Mouse (Mus musculus): Measurements from ENCODE around the gene Tmprss2.
"Not testable (repeated sequence)": the region's sequence is repeated elsewhere in the genome, so short reads cannot be mapped to it uniquely, and the experiment has no call there.

The Tmprss2 gene

DNA sequence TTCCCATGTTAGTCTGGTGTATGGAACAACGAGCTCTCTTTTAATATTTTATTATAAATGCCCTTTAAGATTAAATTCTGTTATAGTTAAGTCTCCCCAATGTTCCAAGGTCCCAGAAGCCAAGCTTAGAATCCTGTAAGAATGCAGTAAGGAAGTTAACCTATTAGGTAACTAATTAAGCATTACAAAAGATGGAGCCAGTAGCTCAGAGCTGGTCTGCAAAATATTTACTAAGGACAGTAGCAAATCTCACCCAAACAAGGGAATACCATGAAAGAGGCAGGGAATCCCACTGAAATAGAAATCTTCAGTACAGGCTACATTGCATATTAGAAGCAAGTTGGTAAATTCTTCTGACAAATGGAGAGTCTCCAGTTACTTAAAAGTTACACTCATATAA, 28.1 kb downstream of the Tmprss2 start:
- DNase-seq = not testable (repeated sequence)

DNA sequence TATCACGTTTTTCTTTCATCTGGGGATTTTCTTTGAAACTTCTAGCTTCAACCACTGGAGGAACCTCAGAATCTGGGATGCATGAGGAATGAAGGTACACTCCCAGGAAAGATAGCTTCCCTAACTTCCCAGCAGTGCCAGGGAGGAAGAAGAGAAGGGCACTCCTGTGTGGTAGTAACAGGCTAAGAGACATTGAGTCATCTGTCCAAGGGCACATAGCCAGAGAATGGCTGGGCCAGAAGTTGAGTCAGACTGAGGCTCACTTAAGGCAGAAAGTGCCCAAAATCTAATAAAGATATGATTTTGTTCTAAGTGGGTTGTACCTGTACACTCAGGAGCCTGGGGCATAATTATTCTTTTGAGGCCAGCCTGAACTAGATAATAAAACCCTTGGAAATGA, 41.6 kb downstream of the Tmprss2 start:
- no peak for DNase-seq

DNA sequence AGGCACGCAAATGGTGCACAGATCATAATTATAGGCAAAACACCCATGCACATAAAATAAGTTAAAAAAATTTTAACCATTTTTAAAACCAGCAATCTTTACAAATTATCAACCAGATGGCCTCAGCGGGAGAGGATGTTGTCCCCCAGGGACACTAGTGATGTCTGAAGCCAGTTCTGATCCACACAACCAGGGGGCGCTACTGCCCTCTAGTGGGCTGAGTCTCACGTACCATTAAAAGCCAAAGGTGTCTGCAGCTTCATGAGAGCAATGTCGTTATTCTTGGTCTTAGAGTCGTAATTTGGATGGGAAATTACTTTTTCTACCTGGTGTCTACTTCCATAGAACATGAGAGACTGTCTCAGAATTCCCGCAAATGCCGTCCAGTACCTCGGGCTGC, 42.3 kb downstream of the Tmprss2 start:
- DNase-seq = peak; percentile 30

DNA sequence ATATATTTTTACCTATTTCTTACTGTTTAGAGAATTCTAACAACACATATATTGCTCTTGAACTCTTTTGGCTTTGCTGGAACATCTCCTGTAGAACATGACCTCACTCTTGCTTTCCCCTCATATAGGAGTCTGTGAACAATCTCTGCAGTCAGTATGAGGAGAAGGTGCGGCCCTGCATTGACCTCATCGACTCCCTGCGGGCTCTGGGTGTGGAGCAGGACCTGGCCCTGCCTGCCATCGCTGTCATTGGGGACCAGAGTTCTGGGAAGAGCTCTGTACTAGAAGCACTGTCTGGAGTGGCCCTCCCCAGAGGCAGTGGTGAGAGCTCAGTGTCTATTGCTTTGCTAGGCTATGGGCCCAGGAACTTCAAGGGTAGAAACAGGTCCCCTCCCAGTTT, 66.7 kb downstream of the Tmprss2 start:
- no peak for DNase-seq

DNA sequence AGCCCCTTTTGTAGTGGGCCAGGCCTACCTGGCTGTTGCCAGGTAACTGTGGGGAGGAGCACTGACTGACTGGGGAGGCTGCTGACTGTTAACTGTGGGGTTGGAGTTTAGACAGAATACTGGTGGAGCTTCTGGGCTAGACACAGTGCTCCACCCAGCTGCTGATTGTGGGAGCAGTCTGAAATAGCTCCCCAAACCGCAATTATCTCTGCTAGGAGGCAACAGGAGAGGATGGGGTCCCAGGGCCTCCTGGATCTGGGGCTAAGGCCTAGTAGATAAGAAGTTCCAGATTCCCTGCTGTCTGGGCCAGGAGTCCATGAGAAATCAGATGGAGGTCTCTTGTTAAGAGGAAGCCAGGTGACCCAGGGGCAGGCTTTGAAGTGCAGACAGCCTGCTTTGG, 74.1 kb downstream of the Tmprss2 start:
- DNase-seq = no peak

DNA sequence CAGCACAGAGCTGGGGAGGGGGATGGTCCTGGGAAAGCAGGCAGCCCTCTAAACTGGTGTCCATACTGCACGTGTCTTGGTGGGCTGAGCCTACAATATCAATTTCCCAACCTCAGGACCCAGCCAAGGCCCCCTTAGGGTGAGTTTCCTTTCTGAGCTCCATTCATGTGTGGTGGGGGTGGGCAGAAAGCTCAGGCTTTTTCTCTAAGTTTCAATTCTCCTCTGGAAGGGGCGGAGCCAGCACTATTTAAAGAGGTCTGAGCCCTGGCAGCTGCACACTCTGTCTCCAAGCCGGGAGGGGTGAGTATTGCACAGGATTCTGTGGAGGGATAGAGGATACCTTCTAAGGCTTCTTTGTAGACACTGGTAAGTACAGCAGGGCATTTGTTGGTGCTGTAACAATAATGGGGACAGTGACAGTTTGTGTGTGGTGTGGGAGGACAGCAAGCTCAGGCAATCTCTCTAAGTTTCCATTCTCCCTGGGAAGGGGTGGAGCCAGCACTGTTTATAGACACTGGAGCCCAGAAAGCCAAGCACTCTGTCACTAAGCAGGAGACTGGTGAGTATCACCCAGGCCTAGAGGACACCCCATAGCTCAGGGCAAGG, 75.1 kb downstream of the Tmprss2 start:
- peak; percentile 44 for DNase-seq

DNA sequence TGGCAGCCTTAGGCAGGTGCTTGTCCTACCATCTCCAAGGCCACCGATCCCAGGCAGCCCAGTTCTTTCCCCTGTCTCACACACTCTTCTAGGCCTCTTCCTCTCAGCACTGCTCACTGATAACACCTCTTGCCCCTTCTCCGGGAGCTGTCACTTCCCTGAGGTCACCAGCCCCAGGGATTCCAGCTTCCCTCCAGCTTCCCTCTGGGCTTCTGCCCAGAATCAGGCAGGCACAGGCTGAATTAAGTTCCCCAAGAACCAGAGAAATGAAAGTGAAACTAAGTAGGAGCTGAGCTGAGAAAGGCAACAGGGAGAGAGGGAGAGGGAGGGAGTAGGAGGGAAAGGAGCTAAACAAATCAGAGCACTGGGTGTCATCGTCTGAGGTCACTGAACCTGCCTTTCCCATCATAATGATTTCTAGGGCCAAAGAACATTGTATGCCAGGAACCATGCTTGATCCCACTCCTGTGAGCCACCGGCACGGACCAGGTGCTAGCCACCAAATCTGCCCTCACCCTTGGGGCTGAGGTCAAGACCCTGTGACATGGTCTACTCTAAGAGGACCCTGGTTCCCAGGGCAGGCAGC, 76.0 kb downstream of the Tmprss2 start:
- peak; percentile 27 for DNase-seq

DNA sequence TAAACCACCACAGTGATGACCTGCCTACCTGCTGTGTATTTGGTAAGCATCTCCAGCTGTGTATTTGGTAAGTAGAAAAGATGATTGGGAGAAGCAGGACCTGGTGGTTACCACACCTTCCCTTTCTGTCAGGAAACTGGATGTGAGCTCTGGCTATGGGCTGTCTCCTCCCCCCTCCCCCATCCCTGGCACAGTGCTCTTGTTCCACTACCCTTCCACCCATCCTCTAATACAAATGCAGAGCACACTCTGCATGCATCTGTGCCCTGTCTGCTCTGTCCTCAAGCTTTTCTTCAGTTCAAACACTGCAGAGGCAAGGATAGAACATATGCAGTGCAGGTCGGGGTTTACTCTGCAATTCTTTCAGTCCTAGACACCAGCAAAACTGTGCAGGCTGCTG, 76.5 kb downstream of the Tmprss2 start:
- DNase-seq = no peak

DNA sequence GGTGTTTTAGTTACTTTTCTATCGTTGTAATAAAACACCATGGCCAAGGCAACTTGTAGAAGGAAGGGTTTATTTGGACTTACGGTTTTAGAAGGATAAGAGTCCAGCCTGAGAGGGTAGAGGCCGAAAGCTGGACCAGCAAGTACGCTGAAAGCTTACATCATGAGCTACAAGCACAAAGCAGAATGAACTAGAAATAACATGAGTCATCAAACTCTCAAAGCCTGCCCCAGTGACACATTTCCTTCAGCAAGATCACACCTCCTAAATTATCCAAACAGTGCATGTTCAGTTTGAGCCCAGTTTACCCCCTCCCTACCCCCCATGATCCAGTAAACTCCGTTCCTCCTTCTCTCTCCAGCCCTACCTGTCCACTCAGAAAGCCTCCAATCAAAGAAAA, 77.2 kb downstream of the Tmprss2 start:
- DNase-seq = no peak

DNA sequence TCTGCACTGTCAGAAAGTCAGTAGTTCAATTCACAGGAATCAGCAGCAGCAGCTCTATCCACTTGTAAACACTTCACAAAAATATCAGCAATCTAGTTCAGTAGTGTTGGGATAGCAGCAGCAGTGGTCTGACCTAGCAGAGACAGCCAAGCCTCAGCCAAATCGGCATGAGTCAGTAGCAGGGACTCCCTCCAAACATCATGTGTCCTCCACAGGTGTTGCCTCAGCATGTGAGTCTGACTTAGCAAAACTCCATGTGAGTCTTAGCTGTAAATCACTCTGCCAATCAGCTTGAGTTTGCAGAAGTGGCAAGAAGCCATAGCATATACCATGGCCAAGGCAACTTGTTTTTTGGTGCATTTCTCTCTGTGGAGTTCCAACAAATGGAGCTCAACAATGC, 77.9 kb downstream of the Tmprss2 start:
- no peak for DNase-seq

DNA sequence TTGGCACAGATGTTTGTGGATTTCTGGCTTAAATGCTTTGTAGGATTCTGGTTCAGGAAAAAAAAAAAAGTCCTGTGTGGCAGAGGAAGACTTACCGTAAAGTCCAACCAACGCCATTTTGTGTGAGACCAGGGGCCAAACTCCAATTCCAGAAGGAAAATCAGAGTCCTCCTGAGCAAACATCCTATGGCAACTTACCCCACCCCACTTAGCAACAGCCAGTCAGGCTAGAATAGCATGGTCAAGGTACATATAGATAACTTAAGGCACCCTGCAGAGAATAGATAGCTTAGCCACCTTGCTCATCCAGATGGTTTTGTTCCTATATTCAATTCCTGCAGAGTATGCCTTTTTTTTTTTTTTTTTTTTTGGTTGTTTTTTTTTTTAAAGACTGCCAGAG, 81.8 kb downstream of the Tmprss2 start:
- no peak for DNase-seq

DNA sequence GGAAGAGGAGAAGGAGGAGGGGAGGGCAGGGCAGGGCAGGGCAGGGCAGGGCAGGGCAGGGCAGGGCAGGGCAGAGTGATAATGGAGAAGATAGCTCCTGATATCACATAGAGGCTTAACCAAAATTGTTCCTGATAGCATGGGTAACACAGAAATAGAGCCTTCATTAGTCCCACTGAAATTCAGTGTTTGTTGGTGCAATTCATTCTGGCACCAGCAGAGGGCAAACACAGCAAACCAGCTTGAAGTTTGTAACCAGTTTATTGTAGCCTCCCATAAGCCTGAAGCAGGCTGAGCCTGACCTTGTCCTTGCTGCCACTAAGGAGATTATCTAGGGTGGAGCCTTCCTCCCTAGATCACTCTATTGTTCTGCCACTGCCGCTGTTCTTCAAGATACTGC, 88.0 kb downstream of the Tmprss2 start:
- peak; percentile 60 for DNase-seq

DNA sequence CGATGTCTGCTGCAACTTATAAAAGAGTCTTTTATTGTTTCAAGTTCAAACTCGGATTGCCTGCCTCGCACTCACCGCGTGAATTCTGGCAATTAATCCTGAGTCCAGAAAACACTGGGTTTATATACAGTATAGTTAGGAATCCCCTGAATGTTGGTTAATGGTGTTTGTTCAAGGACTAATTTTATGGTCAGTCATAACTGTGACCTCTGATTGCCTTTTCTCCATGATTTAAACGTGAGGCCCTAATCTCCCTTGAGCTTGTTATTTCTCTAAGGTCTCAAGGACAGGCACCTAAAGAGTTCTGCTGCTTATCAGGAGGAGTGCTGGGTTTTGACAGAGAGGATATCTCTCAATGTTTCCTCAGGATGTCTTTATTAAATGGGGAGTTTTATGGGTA, 89.0 kb downstream of the Tmprss2 start:
- DNase-seq = no peak

DNA sequence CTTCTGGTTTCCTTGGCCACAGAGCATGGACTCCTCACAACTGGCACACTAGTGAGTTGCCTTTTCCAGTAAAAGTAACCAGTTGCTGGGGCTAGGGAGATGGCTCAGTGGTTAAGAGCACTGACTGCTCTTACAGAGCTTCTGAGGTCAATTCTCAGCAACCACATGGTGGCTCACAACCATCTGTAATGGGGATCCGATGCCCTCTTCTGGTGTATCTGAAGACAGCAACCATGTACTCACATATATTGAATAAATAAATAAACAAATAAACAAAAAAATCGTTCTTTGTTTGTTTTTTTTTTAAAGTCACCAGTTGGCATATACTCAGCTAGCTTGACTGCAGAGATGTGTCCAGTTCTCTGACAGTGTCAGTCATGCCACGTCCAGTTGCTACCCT, 94.7 kb downstream of the Tmprss2 start:
- no peak for DNase-seq
